ENCODE assay signal across 11 mouse cellular contexts in the genomic region with DNA sequence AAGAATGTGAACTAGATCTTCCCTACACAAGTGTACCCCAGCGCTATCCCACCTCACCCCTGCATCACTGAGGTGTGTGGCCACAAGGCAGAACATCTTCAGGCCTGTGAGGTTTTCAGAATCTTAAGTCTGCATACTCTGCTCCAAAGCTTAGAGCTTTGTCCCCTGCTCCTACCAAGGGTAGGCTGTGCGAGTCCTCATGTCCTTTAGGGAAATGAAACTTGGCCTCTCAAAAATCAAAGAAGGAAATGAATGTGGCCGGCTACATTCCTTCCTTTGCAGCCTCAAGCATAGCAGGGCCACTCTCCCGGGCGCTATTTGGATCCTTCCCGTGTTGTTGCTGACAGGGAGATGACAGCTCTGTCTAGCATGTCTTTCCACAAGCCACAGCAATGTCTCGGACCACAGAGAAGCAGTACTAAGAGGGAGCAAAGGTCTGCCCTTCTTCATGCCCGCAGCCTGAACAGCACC. TPM values are rescaled to one million over a fixed set of nuclear protein-coding genes. Genes with fewer than 3 reads are reported as not detected.
DNase-seq lines count a peak whose midpoint lies in the region; ATAC-seq and TF ChIP-seq lines count a peak whose summit lies in the region.
"Had no signal": no experiment of that assay in that cellular context is flagged by ENCODE, and none has a peak within 500 bp of the region (broad histone marks: within the 10 kb centered on the region; RNA-seq: fewer than 3 reads in every experiment).

No protein-coding gene starts in this region.

- no peaks in the 10 kb centered on the region for H3K27me3 ChIP-seq in heart, embryonic 14.5 days (ENCODE audit: control insufficient read depth, insufficient read depth, low read length)
- H3K27me3 ChIP-seq: liver, embryonic 15.5 days; neural tube, embryonic 12.5 days had no signal

- TF ChIP-seq POLR2A in cortical plate, adult 2 months (IDR thresholded peaks at IDR 0.05; ENCODE audit: extremely low read depth, insufficient read depth, low read length): no peak

- no peaks in the 10 kb centered on the region; the same call in 1 of the 2 replicates for H3K4me1 ChIP-seq in cortical plate, adult 2 months (ENCODE audit: control insufficient read depth, insufficient read depth, low read length)
- H3K4me1 ChIP-seq in heart, embryonic 14.5 days (ENCODE audit: control insufficient read depth in 2 of 2, insufficient read depth in 2 of 2, low read length in 2 of 2): peaks cover 57 to 73% of the 10 kb centered on the region in 2 experiments
- H3K4me1 ChIP-seq: liver, embryonic 15.5 days had no signal

- H3K36me3 ChIP-seq in heart, embryonic 14.5 days (ENCODE audit: control insufficient read depth, insufficient read depth, low read length): no peaks in the 10 kb centered on the region
- H3K36me3 ChIP-seq: liver, embryonic 15.5 days; neural tube, embryonic 12.5 days had no signal

- intact Hi-C loops in left cerebral cortex, postnatal 14 days (cut with DNase I): no loop called here
- intact Hi-C loops in left cerebral cortex, postnatal 4 days (cut with DNase I): no loop called here

- H3K9ac ChIP-seq in heart, embryonic 14.5 days (ENCODE audit: low read length): peak overlapping the region; percentile 27; the same call in 1 of the 2 replicates
- H3K9ac ChIP-seq: forebrain, postnatal 0 days; liver, embryonic 15.5 days; neural tube, embryonic 12.5 days had no signal

- WGBS in heart, embryonic 14.5 days: 11% methylated on average over 8 of the region's 8 CpGs

- peak; percentile 24 to 49 for DNase-seq in left cerebral cortex, postnatal 14 days (ENCODE audit: low spot score in 2 of 2)
- no peak for DNase-seq in left cerebral cortex, postnatal 4 days
- DNase-seq in cerebellum, adult 9-10 months: no peak
- no peak for DNase-seq in spleen, postnatal 4 days (ENCODE audit: low spot score in 2 of 2)
- DNase-seq: cerebellum, postnatal 36 days; forebrain, postnatal 0 days had no signal

- no peaks in the 10 kb centered on the region for H3K9me3 ChIP-seq in heart, embryonic 14.5 days (ENCODE audit: control insufficient read depth, low read length)
- H3K9me3 ChIP-seq: liver, embryonic 15.5 days; neural tube, embryonic 12.5 days had no signal

- TF ChIP-seq CTCF in cortical plate, adult 2 months (IDR thresholded peaks at IDR 0.05; ENCODE audit: extremely low read depth, insufficient read depth, low read length): no peak

- H3K4me2 ChIP-seq in heart, embryonic 14.5 days (ENCODE audit: low read length): peak overlapping the region; percentile 27; the same call in 1 of the 2 replicates
- H3K4me2 ChIP-seq: liver, embryonic 15.5 days; neural tube, embryonic 12.5 days had no signal

- no peak for ATAC-seq in heart, embryonic 14.5 days (ENCODE audit: insufficient number of reproducible peaks, insufficient read depth, low FRiP score, low read depth)
- ATAC-seq in megakaryocyte, adult 5-6 weeks (ENCODE audit: poor library complexity, severe bottlenecking): peak; percentile 86
- ATAC-seq: forebrain, postnatal 0 days had no signal

- H3K4me3 ChIP-seq in cortical plate, adult 2 months (ENCODE audit: insufficient read depth, low read length): no peak overlapping the region
- no peak overlapping the region for H3K4me3 ChIP-seq in heart, embryonic 14.5 days (ENCODE audit: control insufficient read depth in 1 of 2, insufficient read depth in 1 of 2, low read depth in 1 of 2, low read length in 2 of 2)
- H3K4me3 ChIP-seq: liver, embryonic 15.5 days; neural tube, embryonic 12.5 days had no signal

- H3K27ac ChIP-seq in cortical plate, adult 2 months (ENCODE audit: insufficient read depth, low read length): peak overlapping the region; percentile 67; the same call in 1 of the 2 replicates
- peak overlapping the region; percentile 72 to 90 for H3K27ac ChIP-seq in heart, embryonic 14.5 days (replicated peaks in 1 of 2; ENCODE audit: control insufficient read depth in 1 of 2, insufficient read depth in 1 of 2, low read depth in 2 of 2, low read length in 2 of 2)
- H3K27ac ChIP-seq: liver, embryonic 15.5 days; neural tube, embryonic 12.5 days had no signal

RNA-seq across cellular contexts. Expression of a gene that starts 51.0 kb away (rescaled TPM):
- 100 to 1,000 TPM; 339 to 352 TPM for total RNA-seq in left cerebral cortex, postnatal 14 days (2021)
- total RNA-seq in left cerebral cortex, postnatal 4 days (2021): 100 to 1,000 TPM; 247 to 250 TPM
- polyA plus RNA-seq in cortical plate, adult 2 months (2012; rRNA removed): 263 and 285 TPM in 2 replicates
- polyA plus RNA-seq in heart, embryonic 14.5 days (2014; fragmentation: Nextera tagmentation; extraction: Ambion mirVana): 71.8 and 76.2 TPM in 2 replicates
- 239 and 268 TPM in 2 replicates for total RNA-seq in megakaryocyte, adult 5-6 weeks (2015)
- total RNA-seq in megakaryocyte, adult 5-6 weeks (2017): 115 and 132 TPM in 2 replicates

Comparison
In these comparisons a context has a peak if more than half of its experiments do, and no peak if none do; other contexts are left out.
1. DNase-seq: peak in left cerebral cortex, postnatal 14 days (2 of 2); none in left cerebral cortex, postnatal 4 days (single experiment), cerebellum, adult 9-10 months (single experiment) and spleen, postnatal 4 days (0 of 2).